Mouse (Mus musculus) G1E (cell line): ENCODE data around the gene Rps27l.

Experiments used
- CTCF ChIP-seq: IDR thresholded peaks from 2 replicates; pipeline ENCODE4 v1.5.1; 2012; ENCODE audit warnings: low read depth, low read length, inconsistent platforms, mixed read lengths
- GATA1 ChIP-seq: IDR thresholded peaks from 2 replicates; pipeline ENCODE4 v1.6.1; 2012; ENCODE audit warnings: borderline replicate concordance, low read length, inconsistent platforms, mixed read lengths

- TF ChIP-seq GATA1 (no peak), CTCF (no peak)
Measured at GRCm38 (mm10) chr9:66945647-66946641, at the start of gene Rps27l.
